Mouse (Mus musculus): ENCODE data around the gene Mtif3.
"Not testable (repeated sequence)": the region's sequence is repeated elsewhere in the genome, so short reads cannot be mapped to it uniquely, and the experiment has no call there.

Gene Mtif3

GRCm38 (mm10) chr5:146955651-146956050 lies 7.9 kb downstream of the Mtif3 start:
- no peak for DNase-seq (ENCODE audit: extremely low read depth, low read depth, low spot score)

- DNase-seq (ENCODE audit: extremely low read depth, low read depth, low spot score), result no peak
Measured at GRCm38 (mm10) chr5:146954576-146954975, 9.0 kb downstream of the Mtif3 start.

GRCm38 (mm10) chr5:146948508-146949088 lies 15.0 kb downstream of the Mtif3 start, which contains the start of gene Gtf3a:
Gtf3a (plus strand) TSS chr5:146948657.
- DNase-seq (ENCODE audit: extremely low read depth, low read depth, low spot score), result no peak

- no peak for DNase-seq (ENCODE audit: extremely low read depth, low read depth, low spot score)
Measured at GRCm38 (mm10) chr5:146948041-146948507, 15.5 kb downstream of the Mtif3 start.

- no peak for DNase-seq (ENCODE audit: extremely low read depth, low read depth, low spot score)
Measured at GRCm38 (mm10) chr5:146947497-146947896, 16.1 kb downstream of the Mtif3 start.

DNA sequence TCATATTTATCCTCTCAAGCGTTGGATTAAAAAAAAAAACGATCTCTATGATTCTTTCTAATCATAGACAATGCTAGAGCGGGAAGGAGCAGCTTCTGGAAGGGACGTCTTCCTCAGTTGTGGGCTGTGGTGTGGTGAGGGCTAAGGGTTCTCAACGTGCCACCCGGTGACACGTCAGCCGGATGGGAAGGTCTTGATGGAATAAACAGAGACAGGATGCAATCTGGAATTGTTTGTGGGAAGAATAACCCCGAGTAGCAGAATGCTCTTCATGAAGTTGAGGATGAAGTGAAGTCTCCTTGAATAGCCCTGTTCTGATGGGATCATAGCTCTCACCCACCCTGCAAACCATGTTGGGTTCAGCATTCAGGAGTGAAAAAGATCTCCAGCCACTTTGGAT lies 16.9 kb downstream of the Mtif3 start:
- no peak for DNase-seq (ENCODE audit: extremely low read depth, low read depth, low spot score)

- DNase-seq (ENCODE audit: extremely low read depth, low read depth, low spot score), result no peak
Measured at GRCm38 (mm10) chr5:146944568-146944967, 19.0 kb downstream of the Mtif3 start.

DNA sequence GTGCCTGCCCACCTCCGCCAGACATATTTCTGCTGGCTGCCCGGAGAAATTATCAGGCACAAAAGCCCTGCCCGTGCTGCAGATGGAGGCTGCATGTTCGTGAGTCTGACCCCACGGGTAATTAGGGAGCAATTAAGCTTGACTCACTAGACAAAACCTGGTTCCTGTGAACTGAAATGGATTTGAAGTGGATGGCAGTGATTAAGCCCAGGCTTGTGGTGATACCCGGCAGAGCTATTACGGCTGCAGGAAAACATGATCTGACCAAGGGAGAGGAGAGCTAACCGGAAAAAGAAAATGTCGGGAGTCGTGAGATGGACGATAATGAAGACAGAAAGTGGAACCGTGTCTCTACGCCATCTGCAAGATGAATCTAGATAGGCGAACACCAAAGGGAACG lies 20.6 kb downstream of the Mtif3 start:
- no peak for DNase-seq (ENCODE audit: extremely low read depth, low read depth, low spot score)

GRCm38 (mm10) chr5:146941939-146942338 lies 21.7 kb downstream of the Mtif3 start:
- DNase-seq (ENCODE audit: extremely low read depth, low read depth, low spot score), result not testable (repeated sequence)

- DNase-seq (ENCODE audit: extremely low read depth, low read depth, low spot score), result no peak
Measured at GRCm38 (mm10) chr5:146940219-146940618, 23.4 kb downstream of the Mtif3 start.

- DNase-seq (ENCODE audit: extremely low read depth, low read depth, low spot score), result no peak
Measured at GRCm38 (mm10) chr5:146939109-146939796, 24.3 kb downstream of the Mtif3 start.

DNA sequence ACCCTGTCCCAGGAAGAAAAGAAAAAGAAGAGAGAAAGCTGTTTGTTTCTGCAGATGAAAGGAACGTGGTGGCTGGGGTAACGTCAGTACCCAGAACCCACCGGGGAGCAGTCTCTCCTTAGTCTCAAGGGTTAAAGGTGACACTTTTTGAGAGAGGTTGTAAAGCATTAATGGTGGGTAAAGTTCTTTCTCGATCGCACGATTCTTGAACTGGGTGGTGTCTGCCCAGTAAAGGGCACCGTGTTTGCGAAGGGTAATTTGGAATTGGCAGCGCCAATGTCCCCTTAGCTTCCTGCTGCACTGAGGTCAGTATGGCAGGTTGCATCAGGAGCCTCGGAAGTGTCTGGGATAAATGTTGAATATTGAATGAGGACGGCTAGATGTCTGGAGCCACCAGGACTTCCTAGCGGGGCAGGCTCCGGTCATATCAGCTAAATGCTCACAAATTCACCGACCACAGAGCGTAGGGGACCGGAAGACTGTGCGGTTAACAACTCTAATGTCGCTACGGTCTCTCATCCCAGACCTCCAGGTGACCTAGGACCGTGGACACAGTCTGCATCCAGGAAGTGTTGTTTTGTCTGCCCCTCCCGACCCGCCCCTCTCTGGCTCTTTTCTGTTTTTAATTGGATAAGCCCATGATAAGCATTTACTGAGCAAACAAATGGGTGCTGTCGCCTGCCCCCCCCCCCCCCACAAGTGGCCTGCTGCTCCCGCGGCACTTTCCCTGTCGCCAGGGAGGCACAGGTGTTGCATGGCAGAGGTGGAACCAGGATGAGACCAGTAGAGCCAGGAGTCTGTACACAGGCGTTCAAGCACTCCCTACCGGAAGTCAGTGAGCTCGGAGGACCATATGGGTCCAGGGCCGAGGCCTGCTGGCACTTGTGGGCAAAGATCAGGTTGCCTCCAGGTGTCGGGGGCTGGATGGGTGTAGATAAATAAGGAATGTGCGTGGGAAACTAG lies 25.8 kb downstream of the Mtif3 start:
- no peak for DNase-seq (ENCODE audit: extremely low read depth, low read depth, low spot score)

GRCm38 (mm10) chr5:146933466-146933865 lies 30.1 kb downstream of the Mtif3 start:
- DNase-seq (ENCODE audit: extremely low read depth, low read depth, low spot score), result no peak

DNA sequence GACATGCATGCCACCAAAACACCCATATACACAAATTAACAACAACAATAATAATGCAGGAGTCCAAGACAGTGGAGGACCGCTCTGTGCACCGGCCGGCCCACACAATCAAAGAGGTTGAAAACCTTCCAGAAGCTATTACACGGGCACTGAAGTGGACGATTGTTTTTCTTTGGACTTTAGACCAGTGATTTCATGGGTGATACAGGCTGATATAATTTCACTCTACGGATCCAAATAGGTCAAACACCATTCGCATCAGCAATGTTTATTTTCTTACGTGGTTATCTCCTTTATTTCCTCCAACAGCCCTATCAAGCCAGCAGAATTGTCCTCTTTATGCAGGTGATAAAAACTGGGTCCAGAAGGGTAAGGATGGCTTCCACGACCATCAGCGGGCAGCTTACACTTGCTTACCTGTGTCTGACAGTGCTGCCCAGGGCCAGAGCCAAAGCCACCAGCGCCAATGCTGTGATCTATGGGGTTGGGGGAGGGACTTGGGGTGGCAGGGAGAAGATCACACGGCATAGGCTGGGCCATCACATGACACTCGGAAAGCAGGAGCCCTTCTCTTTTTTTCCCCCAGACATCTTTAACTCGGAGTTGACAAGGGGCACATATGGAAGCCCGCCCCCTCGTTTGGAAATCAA lies 31.6 kb downstream of the Mtif3 start:
- no peak for DNase-seq (ENCODE audit: extremely low read depth, low read depth, low spot score)

- DNase-seq (ENCODE audit: extremely low read depth, low read depth, low spot score), result no peak
Measured at GRCm38 (mm10) chr5:146931422-146931821, 32.2 kb downstream of the Mtif3 start.

DNA sequence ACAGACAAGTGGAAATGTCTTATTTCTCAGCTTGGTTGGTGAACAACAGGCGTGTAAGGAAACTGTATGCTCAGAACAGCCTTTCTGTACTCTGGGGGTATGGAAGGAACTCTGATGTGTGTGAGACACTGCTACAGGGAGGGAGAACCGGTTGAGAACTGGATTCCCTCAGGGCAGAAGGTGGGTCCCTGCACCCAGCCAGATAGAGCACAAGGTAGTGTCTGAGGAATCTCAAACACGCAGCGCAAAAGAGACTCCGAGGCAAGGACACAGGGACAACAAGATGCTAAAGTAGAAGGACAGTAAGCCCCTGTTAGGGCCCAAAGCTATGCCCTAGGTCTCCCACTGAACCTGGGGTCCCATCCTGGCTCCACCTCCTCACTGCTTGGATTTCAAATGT lies 36.9 kb downstream of the Mtif3 start:
- DNase-seq (ENCODE audit: extremely low read depth, low read depth, low spot score), result no peak

GRCm38 (mm10) chr5:146923547-146923946 lies 40.1 kb downstream of the Mtif3 start:
- no peak for DNase-seq (ENCODE audit: extremely low read depth, low read depth, low spot score)

- no peak for DNase-seq (ENCODE audit: extremely low read depth, low read depth, low spot score)
Measured at GRCm38 (mm10) chr5:146921224-146921623, 42.4 kb downstream of the Mtif3 start.

DNA sequence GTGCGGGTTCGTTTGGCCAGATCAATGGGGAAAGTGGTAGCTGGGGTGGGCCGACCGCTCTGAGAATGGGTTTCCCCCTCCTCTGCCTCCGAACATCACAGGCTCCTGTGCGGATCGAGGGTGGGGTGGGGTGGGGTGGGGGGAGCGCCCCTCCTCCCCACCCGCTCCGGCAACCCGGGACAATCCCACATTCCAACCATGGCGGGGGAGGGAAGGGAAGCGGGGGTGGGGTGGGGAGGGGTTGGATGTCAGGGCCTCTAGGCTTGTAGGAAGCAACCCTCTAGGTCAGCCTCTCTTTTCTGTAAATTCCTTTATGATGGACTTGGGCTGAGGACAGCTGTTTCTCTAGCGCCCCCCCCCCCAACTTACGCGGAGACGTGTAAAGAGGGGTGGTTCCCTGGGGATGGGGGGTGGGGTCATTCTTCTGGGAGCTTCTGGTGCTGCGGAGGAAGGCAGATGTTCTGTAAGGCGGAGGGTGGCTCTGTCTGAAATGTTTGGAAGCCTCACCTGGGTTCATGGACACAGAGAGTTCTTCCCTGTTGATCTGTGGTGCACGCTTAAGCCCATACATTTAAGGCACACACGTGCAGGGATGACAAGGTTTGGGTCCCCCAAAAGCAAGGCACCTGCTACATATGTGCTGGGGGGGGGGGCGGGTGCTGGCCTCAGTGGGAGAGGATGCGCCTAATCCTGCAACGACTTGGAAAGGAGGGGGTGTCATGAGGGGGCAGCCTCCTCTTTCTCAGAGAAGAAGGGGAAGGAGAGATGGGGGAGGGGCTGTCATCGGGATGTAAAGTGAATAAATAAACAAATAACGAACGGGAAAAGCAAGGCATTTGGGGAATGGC lies 43.1 kb downstream of the Mtif3 start:
- DNase-seq (ENCODE audit: extremely low read depth, low read depth, low spot score), result no peak

GRCm38 (mm10) chr5:146919874-146920273 lies 43.7 kb downstream of the Mtif3 start:
- DNase-seq (ENCODE audit: extremely low read depth, low read depth, low spot score), result no peak
